Mouse (Mus musculus) bone marrow macrophage, adult 2 months (primary cell): ENCODE measurements around the gene 1700020A23Rik.

Experiments
- CTCF ChIP-seq: IDR thresholded peaks from 2 replicates; pipeline ENCODE4 v1.5.1; 2012; ENCODE audit warnings: low read depth, mild to moderate bottlenecking, low read length, moderate library complexity
- POLR2A ChIP-seq: IDR thresholded peaks from 2 replicates; pipeline ENCODE4 v1.6.1; 2012; ENCODE audit warnings: mild to moderate bottlenecking, low read depth, low read length, borderline replicate concordance

GRCm38 (mm10) chr2:130365211-130366094 lies 39.6 kb upstream of the 1700020A23Rik start:
- TF ChIP-seq POLR2A: no peak
- no peak for TF ChIP-seq CTCF
